Mouse (Mus musculus) cortical plate, adult 2 months (tissue): ENCODE measurements at regions not wholly inside any gene's neighbourhood (a gene's known extent, or its start where the extent isn't known, plus 50 kb on each side); places are given as distances from the start of the nearest gene placed in this dataset.
A peak's percentile ranks its signal among the peaks of the same experiment; 100 is the strongest.

Experiments
- H3K27ac ChIP-seq: fragments of 200-500 bp; 2 replicates; pipeline ENCODE4 v1.5.1; 2012; ENCODE audit warnings: low read length, control low read depth, inconsistent platforms; ENCODE audit not compliant: insufficient read depth
- H3K4me1 ChIP-seq: fragments of 200-500 bp; 2 replicates; pipeline ENCODE4 v1.6.1; 2011; ENCODE audit warnings: low read length; ENCODE audit not compliant: control insufficient read depth, insufficient read depth
- H3K4me3 ChIP-seq: fragments of 200-500 bp; 2 replicates; pipeline ENCODE4 v1.5.1; 2011; ENCODE audit warnings: mild to moderate bottlenecking, low read length, control low read depth; ENCODE audit not compliant: insufficient read depth
- CTCF ChIP-seq: fragments of 200-500 bp; IDR thresholded peaks from 2 replicates; pipeline ENCODE4 v1.5.1; 2011; ENCODE audit warnings: mild to moderate bottlenecking, control low read depth, low read length; ENCODE audit not compliant: insufficient read depth; ENCODE audit errors: extremely low read depth
- POLR2A ChIP-seq: fragments of 200-500 bp; IDR thresholded peaks from 2 replicates; pipeline ENCODE4 v1.6.1; 2011; ENCODE audit warnings: mild to moderate bottlenecking, low read length, control low read depth; ENCODE audit not compliant: insufficient read depth; ENCODE audit errors: extremely low read depth

- H3K27ac ChIP-seq, result no peak overlapping the region
- no peak overlapping the region for H3K4me3 ChIP-seq
- TF ChIP-seq POLR2A, result no peak
- no peak for TF ChIP-seq CTCF
- no peaks in the 10 kb centered on the region for H3K4me1 ChIP-seq
Observed at GRCm38 (mm10) chr3:115655020-115655419, 59.9 kb downstream of the S1pr1 start.

GRCm38 (mm10) chr3:115652236-115652635 is 62.6 kb downstream of the S1pr1 start:
- no peak overlapping the region for H3K27ac ChIP-seq
- no peaks in the 10 kb centered on the region for H3K4me1 ChIP-seq
- TF ChIP-seq CTCF (no peak), POLR2A (no peak)
- H3K4me3 ChIP-seq, result no peak overlapping the region

DNA sequence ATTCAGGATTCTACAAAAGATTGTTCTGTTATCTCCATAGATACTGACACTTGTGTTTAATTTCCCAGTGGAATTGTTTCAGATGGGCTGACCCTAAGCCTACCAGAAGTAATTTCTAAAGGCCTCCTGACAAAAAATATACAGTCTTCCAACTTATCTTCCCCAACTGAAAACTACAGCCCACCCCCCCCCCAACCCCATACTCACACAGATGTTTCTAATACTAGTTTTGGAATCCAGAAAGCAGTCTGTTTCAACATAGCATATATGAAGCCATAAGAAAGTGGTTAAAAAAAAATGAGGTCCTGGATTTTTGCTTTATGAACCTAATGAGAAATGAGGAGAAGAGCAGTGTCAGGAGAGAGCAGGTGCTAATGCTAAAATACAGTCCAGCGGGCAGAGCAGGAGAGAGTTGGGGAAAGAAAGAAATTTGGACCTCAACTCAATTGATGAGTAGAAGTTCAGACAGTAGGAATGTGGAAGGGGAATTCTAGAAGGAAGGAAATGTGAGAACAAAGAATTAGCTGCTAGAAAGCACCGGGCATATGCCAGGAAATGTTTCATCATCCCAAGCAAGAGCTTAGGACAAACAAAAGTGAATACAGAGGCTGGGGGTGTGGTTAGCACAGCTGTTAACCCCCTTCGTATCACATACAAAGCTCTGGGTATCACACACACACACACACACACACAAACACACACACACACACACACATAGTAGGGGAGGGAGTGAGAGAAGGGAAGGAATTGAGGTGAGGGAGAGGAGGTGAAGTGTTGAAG is 65.3 kb downstream of the S1pr1 start:
- no peak overlapping the region for H3K4me3 ChIP-seq
- no peak for TF ChIP-seq POLR2A
- TF ChIP-seq CTCF, result no peak
- H3K27ac ChIP-seq, result no peak overlapping the region
- no peaks in the 10 kb centered on the region for H3K4me1 ChIP-seq

- TF ChIP-seq POLR2A (no peak), CTCF (no peak)
- Histone ChIP-seq H3K27ac (no peak overlapping the region), H3K4me3 (no peak overlapping the region)
Observed at GRCm38 (mm10) chr3:115646993-115647392, 67.9 kb downstream of the S1pr1 start.

DNA sequence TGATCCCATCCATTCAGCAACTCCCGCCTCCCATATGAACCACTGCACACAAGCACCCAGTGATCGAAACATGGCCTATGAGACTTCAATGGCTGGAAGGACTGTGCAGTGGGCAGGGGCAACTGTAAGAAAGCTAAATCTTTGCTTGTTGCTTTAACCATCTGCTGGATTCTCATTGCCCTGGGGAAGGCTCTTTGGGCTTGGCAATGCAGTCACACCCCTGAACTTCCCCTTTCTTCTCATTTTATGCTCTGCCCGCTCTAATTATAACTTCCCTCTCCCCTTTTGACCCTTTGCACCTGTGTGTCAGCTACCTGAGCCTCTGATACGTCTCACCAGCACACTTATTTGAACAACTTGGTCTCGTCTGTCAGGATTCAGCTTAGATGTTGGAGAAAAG is 70.6 kb downstream of the S1pr1 start:
- Histone ChIP-seq H3K4me1 (peaks cover 2% of the 10 kb centered on the region; the same call in 1 of the 2 replicates), H3K4me3 (no peak overlapping the region), H3K27ac (no peak overlapping the region)
- TF ChIP-seq CTCF (no peak), POLR2A (no peak)

More at GRCm38 (mm10) chr3:115646993-115647392, 67.9 kb downstream of the S1pr1 start:
- H3K4me1 ChIP-seq, result peaks cover 1% of the 10 kb centered on the region; the same call in 1 of the 2 replicates

DNA sequence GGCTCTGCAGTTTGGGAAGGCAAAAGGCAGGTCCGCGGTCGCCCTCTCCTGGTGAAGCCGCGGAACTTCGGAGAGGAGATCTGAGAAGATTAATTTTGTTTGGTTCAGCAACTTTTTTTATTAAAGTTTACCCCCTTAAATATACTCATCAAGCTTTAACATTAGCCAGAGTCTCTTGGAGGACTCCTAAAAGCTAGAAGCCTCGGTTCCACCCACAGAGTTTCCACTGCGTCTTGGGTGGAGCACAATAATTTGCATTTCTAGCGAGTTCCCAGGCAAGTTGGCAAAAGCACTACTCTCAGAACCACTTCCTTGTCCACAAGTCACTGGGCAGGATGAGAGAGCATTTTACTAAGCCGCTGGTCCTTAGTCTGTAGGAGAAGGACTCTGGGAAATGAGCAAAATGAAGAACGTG is 72.0 kb downstream of the S1pr1 start:
- Histone ChIP-seq H3K4me3 (peak overlapping the region; percentile 43), H3K4me1 (peaks cover 2% of the 10 kb centered on the region; the same call in 1 of the 2 replicates), H3K27ac (no peak overlapping the region)
- TF ChIP-seq CTCF, result peak; percentile 85
- no peak for TF ChIP-seq POLR2A

- TF ChIP-seq CTCF (no peak), POLR2A (no peak)
- H3K4me3 ChIP-seq, result peak overlapping the region; percentile 43
- H3K4me1 ChIP-seq, result peaks cover 2% of the 10 kb centered on the region; the same call in 1 of the 2 replicates
- H3K27ac ChIP-seq, result no peak overlapping the region
Observed at GRCm38 (mm10) chr3:115642001-115642845, 72.6 kb downstream of the S1pr1 start.

GRCm38 (mm10) chr3:115641411-115641810 is 73.5 kb downstream of the S1pr1 start:
- Histone ChIP-seq H3K27ac (no peak overlapping the region), H3K4me1 (peaks cover 2% of the 10 kb centered on the region; the same call in 1 of the 2 replicates), H3K4me3 (no peak overlapping the region)
- TF ChIP-seq POLR2A, result no peak
- TF ChIP-seq CTCF, result no peak

DNA sequence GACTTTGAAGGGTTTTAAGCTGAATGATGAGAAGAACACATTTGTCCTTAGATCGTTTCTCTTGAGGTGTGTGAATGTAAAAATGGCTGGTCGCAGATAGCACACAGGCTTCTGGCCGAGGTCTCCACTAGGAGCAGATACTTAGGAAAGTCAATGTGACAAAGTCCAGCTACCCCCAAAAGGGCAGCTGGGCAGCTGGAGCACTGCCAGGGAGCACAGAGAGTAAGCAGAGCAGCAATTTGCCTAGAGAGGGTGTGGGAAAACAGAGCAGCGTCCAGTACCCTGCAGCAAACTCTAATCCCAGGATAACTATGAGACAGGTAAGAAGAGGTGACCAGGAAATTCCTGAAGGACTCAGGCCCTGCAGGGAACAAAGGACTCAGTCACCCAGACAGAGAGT is 79.4 kb downstream of the S1pr1 start:
- TF ChIP-seq CTCF, result no peak
- TF ChIP-seq POLR2A, result no peak
- Histone ChIP-seq H3K27ac (no peak overlapping the region), H3K4me3 (no peak overlapping the region), H3K4me1 (no peaks in the 10 kb centered on the region)

DNA sequence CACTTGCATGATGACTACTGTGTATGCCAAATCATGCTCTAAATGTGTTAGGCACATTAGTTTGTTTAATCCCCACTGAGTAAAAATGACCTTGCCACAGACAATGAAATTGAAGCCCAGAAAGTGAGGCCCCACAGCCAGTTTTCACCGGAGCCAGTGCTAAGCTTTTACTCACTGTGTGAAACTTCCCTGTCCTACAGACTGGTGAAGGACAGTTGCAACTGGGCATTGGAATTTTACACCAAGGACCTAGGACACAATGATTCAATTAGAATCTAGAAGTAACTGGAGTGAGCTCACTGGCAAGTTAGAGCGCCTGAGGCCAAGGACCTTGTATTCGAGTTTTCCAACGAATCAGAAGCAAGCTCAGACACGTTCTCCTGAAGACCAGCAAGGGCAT is 79.8 kb downstream of the S1pr1 start:
- Histone ChIP-seq H3K4me3 (no peak overlapping the region), H3K27ac (no peak overlapping the region), H3K4me1 (no peaks in the 10 kb centered on the region)
- no peak for TF ChIP-seq POLR2A
- TF ChIP-seq CTCF, result no peak
